Mouse (Mus musculus): ENCODE measurements around the gene Kcnip3. TPM values are rescaled to one million over a fixed set of nuclear protein-coding genes. Genes with fewer than 3 reads are reported as not detected.

The Kcnip3 gene
- total RNA-seq, 4 experiments from 2014 or later = 120 to 130 (median 126) TPM

Other genes starting within 250 kb of the Kcnip3 start
- 1 to 10 TPM; 2.4 to 3.3 (median 2.5) TPM for gene Dusp2, start 185.9 kb downstream of the Kcnip3 start, total RNA-seq (2022)
- gene Astl, start 183.5 kb downstream of the Kcnip3 start, total RNA-seq (2022) = not detected
- gene Adra2b, start 158.9 kb downstream of the Kcnip3 start, total RNA-seq (2022) = 1 to 10 TPM in 2 of 4 experiments, under 1 TPM in 2; 0.96 to 1.2 (median 1.0) TPM
- gene Gpat2, start 96.9 kb downstream of the Kcnip3 start, total RNA-seq (2022) = under 1 TPM; 0.27 to 0.63 (median 0.39) TPM
- gene Fahd2a, start 77.5 kb downstream of the Kcnip3 start, total RNA-seq (2022) = 10 to 100 TPM; 19.1 to 24.8 (median 21.9) TPM
- gene Prom2, start 19.4 kb upstream of the Kcnip3 start, total RNA-seq (2022) = under 1 TPM; 0.26 to 0.50 (median 0.38) TPM
- gene Zfp661, start 65.0 kb upstream of the Kcnip3 start, total RNA-seq (2022) = 1 to 10 TPM; 6.7 to 9.4 (median 8.2) TPM
- gene Mrps5, start 65.1 kb upstream of the Kcnip3 start, total RNA-seq (2022) = 100 to 1,000 TPM in 1 of 4 experiments, 10 to 100 TPM in 3; 91.4 to 102 (median 95.6) TPM
- 100 to 1,000 TPM in 1 of 4 experiments, 10 to 100 TPM in 3; 89.6 to 103 (median 94.7) TPM for gene Mal, start 134.6 kb upstream of the Kcnip3 start, total RNA-seq (2022)
- gene Mall, start 207.8 kb upstream of the Kcnip3 start, total RNA-seq (2022) = under 1 TPM; 0.37 to 0.78 (median 0.54) TPM